Mouse (Mus musculus) liver, embryonic 12.5 days (tissue): Measurements from ENCODE around the gene Galnt2. TPM values are rescaled to one million over a fixed set of nuclear protein-coding genes. Genes with fewer than 3 reads are reported as not detected.
A peak's percentile ranks its signal among the peaks of the same experiment; 100 is the strongest.

Source experiments
- ATAC-seq: fragments of 200-750 bp; cut with Nextera tagmentation; 2 replicates; pipeline ENCODE4 v1.8.0; 2017; ENCODE audit warnings: moderate number of reproducible peaks, mild to moderate bottlenecking, moderate library complexity
- H3K27ac ChIP-seq: fragments of 300-500 bp; sonication (generic); 2 replicates; pipeline ENCODE4 v1.5.1; 2016; ENCODE audit warnings: mild to moderate bottlenecking
- H3K27me3 ChIP-seq: fragments of 300-500 bp; sonication (generic); replicated peaks from 2 replicates; pipeline ENCODE4 v1.6.1; 2016; ENCODE audit warnings: mild to moderate bottlenecking, moderate library complexity
- H3K36me3 ChIP-seq: fragments of 300-500 bp; sonication (generic); 2 replicates; pipeline ENCODE4 v1.6.1; 2016; ENCODE audit warnings: mild to moderate bottlenecking, moderate library complexity
- H3K4me1 ChIP-seq: fragments of 300-500 bp; sonication (generic); 2 replicates; pipeline ENCODE4 v1.6.1; 2016
- H3K4me2 ChIP-seq: fragments of 300-500 bp; sonication (generic); 2 replicates; pipeline ENCODE4 v1.6.1; 2016; ENCODE audit warnings: mild to moderate bottlenecking, moderate library complexity
- H3K4me3 ChIP-seq: fragments of 300-500 bp; sonication (generic); 2 replicates; pipeline ENCODE4 v1.5.1; 2016; ENCODE audit warnings: mild to moderate bottlenecking, moderate library complexity
- H3K9ac ChIP-seq: fragments of 300-500 bp; sonication (generic); 2 replicates; pipeline ENCODE4 v1.6.1; 2016; ENCODE audit warnings: mild to moderate bottlenecking, moderate library complexity
- H3K9me3 ChIP-seq: fragments of 300-500 bp; sonication (generic); replicated peaks from 2 replicates; pipeline ENCODE4 v1.6.1; 2016; ENCODE audit warnings: mild to moderate bottlenecking, moderate library complexity
- WGBS: fragments of 180-500 bp; shearing (Covaris S2); methylation state at CpG from one replicate; pipeline ENCODE4 v1.1.7; 2016; ENCODE audit not compliant: insufficient replicate concordance; 5-methylcytosine and 5-hydroxymethylcytosine counted together
- polyA plus RNA-seq: library from polyadenylated mRNA; unstranded; fragments of >200 nt; fragmentation: Nextera tagmentation; extraction: Ambion mirVana; gene quantifications from 2 replicates; pipeline ENCODE4 v1.2.1, GENCODE M21; 2016

Galnt2 gene
- polyA plus RNA-seq, 1 experiment from 2014 or later, result 37.5 TPM

GRCm38 (mm10) chr8:124274441-124275120 lies 43.4 kb downstream of the Galnt2 start:
- no peak for ATAC-seq
- Histone ChIP-seq H3K9me3 (no peaks in the 10 kb centered on the region), H3K27me3 (no peaks in the 10 kb centered on the region), H3K4me1 (peaks cover 67% of the 10 kb centered on the region), H3K4me3 (no peak overlapping the region), H3K27ac (no peak overlapping the region), H3K36me3 (peaks cover 10% of the 10 kb centered on the region), H3K9ac (no peak overlapping the region), H3K4me2 (no peak overlapping the region)
- WGBS, result 66% methylated on average over 10 of the region's 10 CpGs

GRCm38 (mm10) chr8:124275377-124276071 lies 44.3 kb downstream of the Galnt2 start:
- WGBS, result 83% methylated on average over 10 of the region's 10 CpGs
- peaks cover 10% of the 10 kb centered on the region for H3K36me3 ChIP-seq
- no peaks in the 10 kb centered on the region for H3K27me3 ChIP-seq
- no peak overlapping the region for H3K9ac ChIP-seq
- no peak overlapping the region for H3K27ac ChIP-seq
- no peaks in the 10 kb centered on the region for H3K9me3 ChIP-seq
- H3K4me2 ChIP-seq, result no peak overlapping the region
- H3K4me1 ChIP-seq, result peaks cover 65% of the 10 kb centered on the region
- H3K4me3 ChIP-seq, result no peak overlapping the region
- ATAC-seq, result no peak

- WGBS, result 68% methylated on average over 24 of the region's 24 CpGs
- H3K4me2 ChIP-seq, result peak overlapping the region; percentile 3; the same call in 1 of the 2 replicates
- ATAC-seq, result no peak
- H3K4me3 ChIP-seq, result no peak overlapping the region
- no peak overlapping the region for H3K9ac ChIP-seq
- H3K4me1 ChIP-seq, result peaks cover 58% of the 10 kb centered on the region
- no peaks in the 10 kb centered on the region for H3K9me3 ChIP-seq
- no peaks in the 10 kb centered on the region for H3K27me3 ChIP-seq
- peaks cover 10% of the 10 kb centered on the region for H3K36me3 ChIP-seq
- no peak overlapping the region for H3K27ac ChIP-seq
These were observed 47.0 kb downstream of the Galnt2 start for GRCm38 (mm10) chr8:124277951-124278910.

- Histone ChIP-seq H3K4me1 (peaks cover 58% of the 10 kb centered on the region), H3K36me3 (peaks cover 10% of the 10 kb centered on the region), H3K9me3 (no peaks in the 10 kb centered on the region), H3K4me2 (peak overlapping the region; percentile 3; the same call in 1 of the 2 replicates), H3K4me3 (no peak overlapping the region), H3K9ac (no peak overlapping the region), H3K27ac (no peak overlapping the region; the same call in 1 of the 2 replicates), H3K27me3 (no peaks in the 10 kb centered on the region)
- 63% methylated on average over 7 of the region's 7 CpGs for WGBS
- ATAC-seq, result no peak
These were observed 47.9 kb downstream of the Galnt2 start for GRCm38 (mm10) chr8:124278956-124279689.

- Histone ChIP-seq H3K27me3 (no peaks in the 10 kb centered on the region), H3K4me2 (no peak overlapping the region), H3K9ac (no peak overlapping the region), H3K27ac (no peak overlapping the region; the same call in 1 of the 2 replicates), H3K4me1 (peaks cover 58% of the 10 kb centered on the region), H3K9me3 (no peaks in the 10 kb centered on the region), H3K4me3 (no peak overlapping the region), H3K36me3 (peaks cover 10% of the 10 kb centered on the region)
- ATAC-seq, result no peak
- WGBS, result 93% methylated on average over 5 of the region's 5 CpGs
These were observed 48.4 kb downstream of the Galnt2 start for GRCm38 (mm10) chr8:124279690-124279985.

- Histone ChIP-seq H3K4me2 (no peak overlapping the region), H3K27ac (no peak overlapping the region), H3K4me1 (peaks cover 79% of the 10 kb centered on the region), H3K4me3 (no peak overlapping the region), H3K36me3 (no peaks in the 10 kb centered on the region), H3K27me3 (no peaks in the 10 kb centered on the region), H3K9ac (no peak overlapping the region), H3K9me3 (no peaks in the 10 kb centered on the region)
- WGBS, result 65% methylated on average over 11 of the region's 11 CpGs
- ATAC-seq, result no peak
These were observed 50.7 kb downstream of the Galnt2 start for GRCm38 (mm10) chr8:124281700-124282541.

GRCm38 (mm10) chr8:124282878-124283630 lies 51.9 kb downstream of the Galnt2 start:
- Histone ChIP-seq H3K27me3 (no peaks in the 10 kb centered on the region), H3K9ac (no peak overlapping the region), H3K36me3 (no peaks in the 10 kb centered on the region), H3K9me3 (no peaks in the 10 kb centered on the region), H3K4me1 (peaks cover 75% of the 10 kb centered on the region), H3K27ac (no peak overlapping the region), H3K4me2 (no peak overlapping the region), H3K4me3 (no peak overlapping the region)
- 80% methylated on average over 12 of the region's 12 CpGs for WGBS
- no peak for ATAC-seq

GRCm38 (mm10) chr8:124283644-124284332 lies 52.6 kb downstream of the Galnt2 start:
- H3K27ac ChIP-seq, result no peak overlapping the region
- H3K4me3 ChIP-seq, result no peak overlapping the region
- no peaks in the 10 kb centered on the region for H3K9me3 ChIP-seq
- H3K9ac ChIP-seq, result no peak overlapping the region
- WGBS, result 62% methylated on average over 11 of the region's 11 CpGs
- H3K4me1 ChIP-seq, result peaks cover 69% of the 10 kb centered on the region
- no peaks in the 10 kb centered on the region for H3K27me3 ChIP-seq
- no peak overlapping the region for H3K4me2 ChIP-seq
- no peaks in the 10 kb centered on the region for H3K36me3 ChIP-seq
- no peak for ATAC-seq

- ATAC-seq, result no peak
- Histone ChIP-seq H3K4me3 (no peak overlapping the region), H3K4me2 (no peak overlapping the region), H3K9ac (no peak overlapping the region), H3K4me1 (peaks cover 64% of the 10 kb centered on the region), H3K9me3 (no peaks in the 10 kb centered on the region), H3K27ac (no peak overlapping the region), H3K27me3 (no peaks in the 10 kb centered on the region), H3K36me3 (no peaks in the 10 kb centered on the region)
- WGBS, result 52% methylated on average over 6 of the region's 6 CpGs
These were observed 53.1 kb downstream of the Galnt2 start for GRCm38 (mm10) chr8:124284333-124284711.

GRCm38 (mm10) chr8:124284984-124285576 lies 53.9 kb downstream of the Galnt2 start:
- no peak overlapping the region for H3K4me2 ChIP-seq
- no peak overlapping the region for H3K9ac ChIP-seq
- WGBS, result 73% methylated on average over 9 of the region's 9 CpGs
- H3K27me3 ChIP-seq, result no peaks in the 10 kb centered on the region
- H3K36me3 ChIP-seq, result no peaks in the 10 kb centered on the region
- peaks cover 56% of the 10 kb centered on the region for H3K4me1 ChIP-seq
- H3K4me3 ChIP-seq, result no peak overlapping the region
- H3K9me3 ChIP-seq, result no peaks in the 10 kb centered on the region
- ATAC-seq, result no peak
- no peak overlapping the region for H3K27ac ChIP-seq
